Mouse (Mus musculus) gonadal fat pad, adult 2 months (tissue): ENCODE results near the gene Cisd3. TPM values are rescaled to one million over a fixed set of nuclear protein-coding genes. Genes with fewer than 3 reads are reported as not detected.
"Not testable (repeated sequence)": the region's sequence is repeated elsewhere in the genome, so short reads cannot be mapped to it uniquely, and the experiment has no call there.

Experiments used
- DNase-seq: peaks from one replicate; pipeline ENCODE4 v3.0.0-alpha.2; 2012; ENCODE audit warnings: low read depth
- polyA plus RNA-seq: library from polyadenylated mRNA; depleted of rRNA; stranded (reverse); fragments of >200 nt; gene quantifications from 2 replicates; pipeline ENCODE4 v1.2.3, GENCODE M21; 2012

The Cisd3 gene
- polyA plus RNA-seq, 1 experiment = 83.1 TPM

GRCm38 (mm10) chr11:97686322-97686908, 789 bp downstream of the Cisd3 start:
- DNase-seq = no peak

- DNase-seq = no peak
Measured at GRCm38 (mm10) chr11:97687061-97687460, 1.4 kb downstream of the Cisd3 start.

GRCm38 (mm10) chr11:97689861-97690260, 4.2 kb downstream of the Cisd3 start:
- DNase-seq = no peak

- no peak for DNase-seq
Measured at GRCm38 (mm10) chr11:97694435-97694834, 8.8 kb downstream of the Cisd3 start.

- DNase-seq = no peak
Measured at GRCm38 (mm10) chr11:97694921-97695711, 9.5 kb downstream of the Cisd3 start.

- no peak for DNase-seq
Measured at GRCm38 (mm10) chr11:97695712-97696401, 10.2 kb downstream of the Cisd3 start.

GRCm38 (mm10) chr11:97696669-97697068, 11.0 kb downstream of the Cisd3 start:
- no peak for DNase-seq

GRCm38 (mm10) chr11:97697199-97697890, 11.7 kb downstream of the Cisd3 start:
- no peak for DNase-seq

- DNase-seq = no peak
Measured at GRCm38 (mm10) chr11:97697891-97698529, 12.4 kb downstream of the Cisd3 start.

GRCm38 (mm10) chr11:97698741-97699611, 13.3 kb downstream of the Cisd3 start:
- DNase-seq = no peak

GRCm38 (mm10) chr11:97699626-97700002, 14.0 kb downstream of the Cisd3 start:
- DNase-seq = no peak

- DNase-seq = no peak
Measured at GRCm38 (mm10) chr11:97700003-97700745, 14.5 kb downstream of the Cisd3 start, which contains the start of gene Pcgf2. Gene Pcgf2 (minus strand): TSS chr11:97700497.

- no peak for DNase-seq
Measured at GRCm38 (mm10) chr11:97700746-97701580, 15.3 kb downstream of the Cisd3 start.

GRCm38 (mm10) chr11:97701581-97702392, 16.2 kb downstream of the Cisd3 start:
- no peak for DNase-seq

GRCm38 (mm10) chr11:97702393-97702745, 16.7 kb downstream of the Cisd3 start:
- DNase-seq = no peak

GRCm38 (mm10) chr11:97703039-97703826, 17.6 kb downstream of the Cisd3 start, which contains the start of gene Psmb3:
Gene Psmb3 (plus strand): TSS chr11:97703399.
- peak; percentile 100 for DNase-seq

- DNase-seq = not testable (repeated sequence)
Measured at GRCm38 (mm10) chr11:97710067-97710466, 24.4 kb downstream of the Cisd3 start.
